Mouse (Mus musculus) midbrain, embryonic 13.5 days (tissue): ENCODE data around the gene Kpna1. TPM values are rescaled to one million over a fixed set of nuclear protein-coding genes. Genes with fewer than 3 reads are reported as not detected.
A peak's percentile ranks its signal among the peaks of the same experiment; 100 is the strongest.
"Not testable (repeated sequence)": the region's sequence is repeated elsewhere in the genome, so short reads cannot be mapped to it uniquely, and the experiment has no call there.

Experiments
- ATAC-seq: fragments of 200-750 bp; cut with Nextera tagmentation; 2 replicates; pipeline ENCODE4 v1.8.0; 2017; ENCODE audit warnings: mild to moderate bottlenecking, moderate TSS enrichment, moderate library complexity
- H3K27ac ChIP-seq: fragments of 300-500 bp; sonication (generic); 2 replicates; pipeline ENCODE4 v1.5.1; 2015; ENCODE audit warnings: inconsistent platforms, mild to moderate bottlenecking, moderate library complexity
- H3K27me3 ChIP-seq: fragments of 300-500 bp; sonication (generic); 2 replicates; pipeline ENCODE4 v1.6.1; 2015; ENCODE audit warnings: mild to moderate bottlenecking, inconsistent platforms
- H3K36me3 ChIP-seq: fragments of 300-500 bp; sonication (generic); 2 replicates; pipeline ENCODE4 v1.6.1; 2015; ENCODE audit warnings: mild to moderate bottlenecking, inconsistent platforms
- H3K4me1 ChIP-seq: fragments of 300-500 bp; sonication (generic); replicated peaks from 2 replicates; pipeline ENCODE4 v1.6.1; 2015; ENCODE audit warnings: inconsistent platforms
- H3K4me2 ChIP-seq: fragments of 300-500 bp; sonication (generic); replicated peaks from 2 replicates; pipeline ENCODE4 v1.6.1; 2015; ENCODE audit warnings: moderate library complexity, mild to moderate bottlenecking, inconsistent platforms
- H3K4me3 ChIP-seq: fragments of 300-500 bp; sonication (generic); replicated peaks from 2 replicates; pipeline ENCODE4 v1.5.1; 2015; ENCODE audit warnings: mild to moderate bottlenecking, inconsistent platforms
- H3K9ac ChIP-seq: fragments of 300-500 bp; sonication (generic); replicated peaks from 2 replicates; pipeline ENCODE4 v1.6.1; 2015; ENCODE audit warnings: mild to moderate bottlenecking, inconsistent platforms
- H3K9me3 ChIP-seq: fragments of 300-500 bp; sonication (generic); 2 replicates; pipeline ENCODE4 v1.6.1; 2016; ENCODE audit warnings: mild to moderate bottlenecking, inconsistent platforms
- WGBS: fragments of 180-500 bp; shearing (Covaris S2); methylation state at CpG from one replicate; pipeline ENCODE4 v1.1.7; 2015; 5-methylcytosine and 5-hydroxymethylcytosine counted together
- polyA plus RNA-seq: library from polyadenylated mRNA; unstranded; fragments of >200 nt; fragmentation: Nextera tagmentation; extraction: Ambion mirVana; gene quantifications from 2 replicates; pipeline ENCODE4 v1.2.1, GENCODE M21; 2015

Gene Kpna1
- polyA plus RNA-seq, 1 experiment from 2014 or later = 79.8 TPM

DNA sequence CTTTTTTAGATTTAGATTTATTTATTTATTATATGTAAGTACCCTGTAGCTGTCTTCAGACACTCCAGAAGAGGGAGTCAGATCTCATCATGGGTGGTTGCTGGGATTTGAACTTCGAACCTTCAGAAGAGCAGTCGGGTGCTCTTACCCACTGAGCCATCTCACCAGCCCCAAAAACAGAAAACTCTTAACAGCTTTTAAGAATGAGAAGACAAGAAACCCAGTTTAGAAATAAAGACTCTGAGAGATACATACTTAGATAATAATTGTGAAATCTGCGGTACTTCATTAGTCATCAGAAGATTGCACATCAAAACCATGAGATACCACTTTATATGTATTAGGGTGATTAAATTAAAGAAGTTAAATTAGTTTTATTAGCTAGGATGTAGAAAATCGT lies 20.3 kb downstream of the Kpna1 start:
- H3K36me3 ChIP-seq, H3K4me2 ChIP-seq, H3K9ac ChIP-seq, H3K27me3 ChIP-seq, H3K4me3 ChIP-seq, H3K27ac ChIP-seq, ATAC-seq, H3K9me3 ChIP-seq, H3K4me1 ChIP-seq: not testable (repeated sequence)
- WGBS = 96% methylated on average over 4 of the region's 4 CpGs

DNA sequence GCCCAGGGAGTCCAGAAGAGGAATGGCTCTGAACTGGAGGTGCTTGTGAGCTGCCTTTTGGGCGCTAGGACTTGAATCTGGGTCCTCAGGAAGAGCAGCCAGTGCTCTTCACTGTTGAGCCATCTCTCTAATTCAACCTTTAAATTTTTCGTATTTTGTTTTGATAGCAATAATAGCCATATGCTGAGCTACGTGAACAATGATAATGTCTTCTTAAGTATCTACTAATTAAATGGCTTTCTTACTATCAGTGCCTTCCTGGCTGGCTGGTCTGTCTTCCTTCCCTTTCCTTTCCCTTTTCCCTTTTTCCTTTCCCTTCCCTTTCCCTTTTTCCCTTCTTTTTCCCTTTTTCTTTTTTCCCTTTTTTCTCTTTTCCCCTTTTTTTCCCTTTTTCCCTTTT lies 29.8 kb downstream of the Kpna1 start:
- ATAC-seq = no peak
- Histone ChIP-seq H3K4me1 (no peaks in the 10 kb centered on the region), H3K36me3 (peaks cover 25% of the 10 kb centered on the region), H3K27ac (no peak overlapping the region), H3K4me2 (no peak overlapping the region), H3K9me3 (no peaks in the 10 kb centered on the region), H3K27me3 (no peaks in the 10 kb centered on the region), H3K4me3 (no peak overlapping the region), H3K9ac (no peak overlapping the region)
- WGBS = 97% methylated on average over 3 of the region's 3 CpGs

- H3K27ac ChIP-seq = no peak overlapping the region
- H3K9ac ChIP-seq = no peak overlapping the region
- H3K4me3 ChIP-seq = no peak overlapping the region
- no peaks in the 10 kb centered on the region for H3K27me3 ChIP-seq
- H3K9me3 ChIP-seq = no peaks in the 10 kb centered on the region
- no peak overlapping the region for H3K4me2 ChIP-seq
- H3K36me3 ChIP-seq = peaks cover 47% of the 10 kb centered on the region
- ATAC-seq = no peak
- no peaks in the 10 kb centered on the region for H3K4me1 ChIP-seq
- WGBS = 97% methylated on average over 1 of the region's 1 CpGs
Observed at GRCm38 (mm10) chr16:36016335-36016734, 37.8 kb downstream of the Kpna1 start.

DNA sequence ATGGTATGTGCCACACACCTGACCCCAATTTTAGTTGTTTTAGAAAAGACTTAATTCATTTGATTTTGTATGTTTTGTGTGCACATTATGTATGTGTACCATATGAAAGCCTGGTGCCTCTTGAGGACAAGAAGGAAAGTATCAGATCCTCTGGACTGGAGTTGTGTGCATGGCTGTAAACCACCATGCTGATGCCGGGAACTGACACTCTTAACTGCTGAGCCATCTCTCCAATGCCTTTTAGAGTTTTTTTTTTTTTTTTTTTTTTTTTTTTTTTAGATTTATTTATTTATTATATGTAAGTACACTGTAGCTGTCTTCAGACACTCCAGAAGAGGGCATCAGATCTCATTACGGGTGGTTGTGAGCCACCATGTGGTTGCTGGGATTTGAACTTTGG lies 49.6 kb downstream of the Kpna1 start:
- ATAC-seq, H3K4me1 ChIP-seq, H3K4me2 ChIP-seq, H3K27me3 ChIP-seq, H3K4me3 ChIP-seq, H3K27ac ChIP-seq, H3K9ac ChIP-seq, H3K9me3 ChIP-seq: not testable (repeated sequence)
- 82% methylated on average over 1 of the region's 2 CpGs for WGBS
- peaks cover 50% of the 10 kb centered on the region for H3K36me3 ChIP-seq

- H3K36me3 ChIP-seq = peaks cover 29% of the 10 kb centered on the region
- peak within 1 kb of the TSS; percentile 80 for H3K9ac ChIP-seq
- 2% methylated on average over 39 of the region's 39 CpGs for WGBS
- peaks cover 40% of the 10 kb centered on the region for H3K4me1 ChIP-seq
- ATAC-seq = peak; percentile 99
- H3K4me3 ChIP-seq = peak within 1 kb of the TSS; percentile 74
- peak within 1 kb of the TSS; percentile 76 for H3K27ac ChIP-seq
- no peaks in the 10 kb centered on the region for H3K9me3 ChIP-seq
- no peaks in the 10 kb centered on the region for H3K27me3 ChIP-seq
- peak within 1 kb of the TSS; percentile 79 for H3K4me2 ChIP-seq
Observed at GRCm38 (mm10) chr16:36040640-36041624, 62.4 kb downstream of the Kpna1 start, which contains the start of gene Wdr5b. TSS of gene Wdr5b (plus strand) at chr16:36041190.

- peak overlapping the region; percentile 74 for H3K27ac ChIP-seq
- H3K9ac ChIP-seq = peak overlapping the region; percentile 80
- 33% methylated on average over 11 of the region's 11 CpGs for WGBS
- H3K27me3 ChIP-seq = no peaks in the 10 kb centered on the region
- H3K9me3 ChIP-seq = no peaks in the 10 kb centered on the region
- H3K4me3 ChIP-seq = peak overlapping the region; percentile 74
- H3K4me2 ChIP-seq = peak overlapping the region; percentile 79
- no peak for ATAC-seq
- peaks cover 40% of the 10 kb centered on the region for H3K4me1 ChIP-seq
- H3K36me3 ChIP-seq = peaks cover 34% of the 10 kb centered on the region
Observed at GRCm38 (mm10) chr16:36041625-36042020, 63.1 kb downstream of the Kpna1 start.

GRCm38 (mm10) chr16:36043073-36043472 lies 64.5 kb downstream of the Kpna1 start:
- Histone ChIP-seq H3K27ac (no peak overlapping the region), H3K4me3 (no peak overlapping the region), H3K4me2 (no peak overlapping the region), H3K36me3 (peaks cover 46% of the 10 kb centered on the region), H3K9ac (no peak overlapping the region), H3K4me1 (peaks cover 40% of the 10 kb centered on the region), H3K27me3 (no peaks in the 10 kb centered on the region), H3K9me3 (no peaks in the 10 kb centered on the region)
- WGBS = 90% methylated on average over 10 of the region's 10 CpGs
- ATAC-seq = no peak

DNA sequence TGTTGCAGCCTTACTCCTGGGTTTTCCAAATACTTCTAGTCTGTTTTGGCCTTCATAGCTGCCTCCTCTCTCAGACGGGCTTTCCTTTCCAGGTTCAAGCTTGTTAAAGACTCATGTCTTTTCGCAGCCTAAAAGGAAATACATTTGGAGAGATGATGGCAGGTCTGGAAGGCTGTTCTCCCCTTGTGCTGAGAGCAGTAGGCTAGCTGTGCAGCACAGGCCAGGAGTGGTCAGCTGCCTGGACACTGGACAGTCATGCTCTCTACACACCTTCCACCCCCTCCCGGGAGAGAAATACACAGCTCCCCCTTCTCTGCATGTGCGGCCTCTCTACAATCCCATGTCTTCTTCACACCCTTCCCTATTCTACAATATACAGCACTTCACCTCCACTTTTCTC lies 65.4 kb downstream of the Kpna1 start:
- Histone ChIP-seq H3K36me3 (peaks cover 55% of the 10 kb centered on the region), H3K4me1 (peaks cover 40% of the 10 kb centered on the region), H3K27ac (no peak overlapping the region), H3K4me2 (no peak overlapping the region), H3K9ac (no peak overlapping the region), H3K27me3 (no peaks in the 10 kb centered on the region), H3K4me3 (no peak overlapping the region), H3K9me3 (no peaks in the 10 kb centered on the region)
- no peak for ATAC-seq
- WGBS = 92% methylated on average over 4 of the region's 4 CpGs

GRCm38 (mm10) chr16:36047538-36047937 lies 69.0 kb downstream of the Kpna1 start:
- no peak overlapping the region for H3K9ac ChIP-seq
- H3K27me3 ChIP-seq = no peaks in the 10 kb centered on the region
- H3K27ac ChIP-seq = no peak overlapping the region
- no peak overlapping the region for H3K4me2 ChIP-seq
- no peak overlapping the region for H3K4me3 ChIP-seq
- H3K9me3 ChIP-seq = no peaks in the 10 kb centered on the region
- 88% methylated on average over 4 of the region's 4 CpGs for WGBS
- peaks cover 88% of the 10 kb centered on the region for H3K36me3 ChIP-seq
- H3K4me1 ChIP-seq = peaks cover 21% of the 10 kb centered on the region
- ATAC-seq = no peak

- H3K4me3 ChIP-seq = no peak overlapping the region
- 94% methylated on average over 6 of the region's 6 CpGs for WGBS
- no peak for ATAC-seq
- H3K36me3 ChIP-seq = peaks cover 61% of the 10 kb centered on the region
- no peak overlapping the region for H3K9ac ChIP-seq
- H3K27ac ChIP-seq = no peak overlapping the region
- no peak overlapping the region for H3K4me2 ChIP-seq
- H3K4me1 ChIP-seq = no peaks in the 10 kb centered on the region
- H3K9me3 ChIP-seq = no peaks in the 10 kb centered on the region
- no peaks in the 10 kb centered on the region for H3K27me3 ChIP-seq
Observed at GRCm38 (mm10) chr16:36051491-36051890, 72.9 kb downstream of the Kpna1 start.

GRCm38 (mm10) chr16:36053524-36054275 lies 75.2 kb downstream of the Kpna1 start:
- no peaks in the 10 kb centered on the region for H3K27me3 ChIP-seq
- no peak for ATAC-seq
- H3K27ac ChIP-seq = no peak overlapping the region
- WGBS = 92% methylated on average over 6 of the region's 6 CpGs
- no peak overlapping the region for H3K9ac ChIP-seq
- no peaks in the 10 kb centered on the region for H3K4me1 ChIP-seq
- H3K36me3 ChIP-seq = peaks cover 40% of the 10 kb centered on the region
- H3K4me3 ChIP-seq = no peak overlapping the region
- H3K4me2 ChIP-seq = no peak overlapping the region
- H3K9me3 ChIP-seq = no peaks in the 10 kb centered on the region

DNA sequence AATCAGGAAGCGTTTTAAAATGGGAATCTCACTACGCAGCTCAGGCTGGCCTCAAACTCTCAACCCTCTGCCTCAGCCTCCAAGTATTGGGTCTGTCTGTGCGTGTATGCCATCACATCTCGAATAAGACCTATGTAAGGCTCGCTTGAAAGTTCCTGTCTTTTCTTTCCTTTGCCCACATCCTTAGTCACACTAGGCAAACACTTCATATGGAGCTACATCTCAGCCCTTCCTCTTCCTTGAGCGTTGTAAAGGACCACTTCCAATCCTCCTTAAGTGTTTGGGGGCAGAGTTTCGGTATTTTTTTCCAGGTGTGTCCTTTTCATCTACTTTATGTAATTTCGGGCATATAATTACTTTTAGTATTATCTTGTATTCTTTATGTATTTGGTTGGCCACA lies 76.4 kb downstream of the Kpna1 start:
- ATAC-seq = no peak
- H3K4me2 ChIP-seq = no peak overlapping the region
- H3K9me3 ChIP-seq = no peaks in the 10 kb centered on the region
- no peak overlapping the region for H3K4me3 ChIP-seq
- no peaks in the 10 kb centered on the region for H3K27me3 ChIP-seq
- H3K36me3 ChIP-seq = peaks cover 28% of the 10 kb centered on the region
- 96% methylated on average over 8 of the region's 8 CpGs for WGBS
- no peak overlapping the region for H3K27ac ChIP-seq
- H3K4me1 ChIP-seq = no peaks in the 10 kb centered on the region
- no peak overlapping the region for H3K9ac ChIP-seq
